In the genomic region with DNA sequence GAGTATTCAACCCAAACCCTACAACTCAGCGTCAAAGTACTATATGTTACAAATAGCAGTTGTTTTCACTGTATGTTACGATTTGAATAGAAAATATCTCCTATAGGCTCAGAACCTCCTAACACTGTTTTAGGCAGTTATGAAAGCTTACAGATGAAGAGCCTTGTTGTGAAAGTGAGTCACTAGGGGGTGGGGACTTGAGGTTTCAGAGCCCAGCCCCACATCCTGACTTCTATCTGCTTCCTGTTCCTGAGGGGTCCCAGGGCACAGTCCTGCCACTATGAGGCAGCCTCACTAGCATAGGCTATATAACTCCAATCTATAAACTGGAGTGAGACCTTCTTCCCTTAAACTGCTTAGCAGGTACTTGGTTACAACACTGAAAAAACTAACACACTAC, we compare ENCODE assay signal across 10 mouse cellular contexts. TPM values are rescaled to one million over a fixed set of nuclear protein-coding genes. Genes with fewer than 3 reads are reported as not detected.
DNase-seq lines count a peak whose midpoint lies in the region.
"Had no signal": no experiment of that assay in that cellular context is flagged by ENCODE, and none has a peak within 500 bp of the region (broad histone marks: within the 10 kb centered on the region; RNA-seq: fewer than 3 reads in every experiment).

No protein-coding gene starts in this region.

- DNase-seq in adrenal gland, postnatal 36 days: peak; percentile 16 to 18
- DNase-seq in adrenal gland, postnatal 25 days: no peak
- DNase-seq in MEL-GATA-1-ER (ENCODE audit: extremely low read depth, low read depth): peak; percentile 80
- DNase-seq in liver: peak; percentile 33
- peak; percentile 62 to 68 for DNase-seq in natural killer cell, adult 2 months (ENCODE audit: low spot score in 2 of 2)
- DNase-seq in embryo, embryonic 11 days: no peak
- DNase-seq in Muller cell, postnatal 12 days (ENCODE audit: inconsistent ontology term): no peak
- no peak for DNase-seq in kidney, adult 18-20 months
- DNase-seq: kidney, postnatal 36 days had no signal

RNA-seq across cellular contexts. Expression of a gene that starts 1.8 kb away (rescaled TPM):
- total RNA-seq in adrenal gland, postnatal 36 days (2021): 10 to 100 TPM; 31.0 to 34.9 TPM
- 28.5 and 40.3 TPM in 2 replicates for total RNA-seq in adrenal gland, postnatal 25 days (2021)

RNA-seq across cellular contexts. Expression of a gene that starts 1.9 kb away (rescaled TPM):
- total RNA-seq in adrenal gland, postnatal 36 days (2021): not detected
- not detected in 2 replicates for total RNA-seq in adrenal gland, postnatal 25 days (2021)
- total RNA-seq: heart, adult 2 months had no signal

RNA-seq across cellular contexts. Expression of a gene that starts 24.5 kb away (rescaled TPM):
- total RNA-seq in adrenal gland, postnatal 36 days (2021): under 1 TPM; 0.46 to 0.96 TPM
- total RNA-seq in adrenal gland, postnatal 25 days (2021): 1.2 and 1.3 TPM in 2 replicates

Comparison
In these comparisons a context has a peak if more than half of its experiments do, and no peak if none do; other contexts are left out.
1. DNase-seq: peak in adrenal gland, postnatal 36 days (2 of 2), MEL-GATA-1-ER (single experiment), liver (single experiment) and natural killer cell, adult 2 months (2 of 2); none in adrenal gland, postnatal 25 days (single experiment), embryo, embryonic 11 days (single experiment), Muller cell, postnatal 12 days (single experiment) and kidney, adult 18-20 months (single experiment).